Mouse (Mus musculus): ENCODE measurements around the gene Uncx. TPM values are rescaled to one million over a fixed set of nuclear protein-coding genes. Genes with fewer than 3 reads are reported as not detected.
"Not testable (repeated sequence)": the region's sequence is repeated elsewhere in the genome, so short reads cannot be mapped to it uniquely, and the experiment has no call there.

Uncx gene
- polyA plus RNA-seq, 1 experiment from 2014 or later, result 0.09 TPM

DNA sequence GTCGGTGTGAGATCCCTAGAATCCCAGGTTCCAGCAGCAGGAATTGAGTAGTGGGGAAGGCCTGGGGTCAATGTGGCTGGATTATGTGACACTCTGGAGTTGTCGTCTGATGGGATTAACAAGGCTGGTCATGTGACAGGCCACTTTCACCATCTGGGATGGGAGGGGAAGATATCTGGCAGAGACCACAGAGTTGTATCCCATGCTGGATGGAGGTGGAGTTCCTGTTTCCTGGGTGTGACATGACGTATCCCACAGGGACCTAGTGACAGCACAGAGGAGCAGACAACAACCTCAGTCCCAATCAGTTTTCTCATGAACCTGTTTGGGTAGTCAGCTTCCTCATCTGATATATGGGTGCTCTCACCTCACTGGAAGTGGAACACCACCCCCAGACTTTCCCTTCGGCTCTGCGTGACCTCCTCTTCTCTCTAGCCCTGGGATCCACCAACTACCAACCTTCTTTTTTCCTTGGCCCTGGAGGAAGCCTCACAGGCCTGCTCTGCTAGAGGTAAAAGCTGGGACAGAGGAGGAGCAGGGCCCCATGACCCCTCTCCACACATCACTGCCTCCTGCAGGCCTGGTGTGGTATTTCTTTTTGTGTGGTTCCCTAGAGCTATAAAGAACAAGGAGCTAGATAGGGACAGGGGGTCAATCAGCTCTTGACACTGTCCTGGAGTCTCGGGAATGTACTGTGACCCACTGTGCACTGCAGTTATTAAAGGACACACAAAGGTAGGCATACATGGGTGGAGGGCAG, 23.5 kb downstream of the Uncx start:
- Histone ChIP-seq H3K27ac (ENCODE audit: poor library complexity, severe bottlenecking) (no peak overlapping the region), H3K9ac (no peak overlapping the region), H3K4me1 (replicated peaks) (no peaks in the 10 kb centered on the region), H3K36me3 (no peaks in the 10 kb centered on the region), H3K4me3 (no peak overlapping the region), H3K4me2 (no peak overlapping the region), H3K9me3 (replicated peaks) (no peaks in the 10 kb centered on the region), H3K27me3 (replicated peaks) (peaks cover 87% of the 10 kb centered on the region)
- no peak for ATAC-seq (ENCODE audit: insufficient number of reproducible peaks, low FRiP score)
- 51% methylated on average over 6 of the region's 6 CpGs for WGBS

DNA sequence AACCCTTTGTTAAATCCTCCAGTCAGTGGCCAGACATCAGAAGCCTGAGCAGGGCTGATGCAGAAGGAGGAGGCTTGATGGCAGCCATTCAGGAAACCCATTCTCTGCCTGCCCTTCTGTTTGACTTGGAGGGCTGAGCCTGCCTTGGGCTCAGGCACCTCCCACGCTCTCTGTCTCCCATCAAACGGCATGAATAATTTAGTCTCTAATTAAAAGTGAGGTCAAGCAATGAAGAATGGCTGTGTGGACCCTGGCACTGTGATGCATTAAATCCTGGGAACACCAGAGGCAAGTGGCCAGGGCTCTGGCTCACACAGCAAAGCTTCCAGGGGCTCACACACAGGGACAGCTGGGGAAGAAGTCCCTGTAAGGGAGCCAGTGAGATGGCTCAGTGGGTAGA, 24.8 kb downstream of the Uncx start:
- H3K27me3 ChIP-seq (replicated peaks), result peaks cover 81% of the 10 kb centered on the region
- H3K4me3 ChIP-seq, result no peak overlapping the region
- H3K9me3 ChIP-seq (replicated peaks), result no peaks in the 10 kb centered on the region
- H3K4me1 ChIP-seq (replicated peaks), result 0 out of 2 replicates have a peak, but pooled peaks cover 3% of the 10 kb centered on the region
- WGBS, result 44% methylated on average over 2 of the region's 2 CpGs
- no peaks in the 10 kb centered on the region for H3K36me3 ChIP-seq
- no peak overlapping the region for H3K9ac ChIP-seq
- H3K27ac ChIP-seq (ENCODE audit: poor library complexity, severe bottlenecking), result no peak overlapping the region
- no peak overlapping the region for H3K4me2 ChIP-seq
- no peak for ATAC-seq (ENCODE audit: insufficient number of reproducible peaks, low FRiP score)

DNA sequence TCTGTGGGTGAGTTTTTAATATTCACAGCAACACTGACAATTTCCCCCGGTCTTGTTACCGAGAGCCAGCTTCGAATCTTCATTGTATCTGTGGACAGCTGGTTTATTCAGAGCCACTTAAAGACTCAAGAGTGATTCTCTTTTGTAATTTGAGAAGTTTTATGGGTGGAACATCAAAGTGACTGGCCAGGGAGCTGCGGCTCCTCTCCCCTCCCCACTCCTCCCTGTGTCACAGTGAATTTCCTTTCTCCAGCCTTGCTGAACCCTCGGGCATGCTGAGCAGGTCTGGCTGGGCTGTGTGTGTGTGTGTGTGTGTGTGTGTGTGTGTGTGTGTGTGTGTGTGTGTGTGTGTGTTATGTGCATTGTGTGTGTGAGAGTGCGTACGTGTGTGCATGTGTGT, 29.2 kb downstream of the Uncx start:
- Histone ChIP-seq H3K4me1 (replicated peaks) (0 out of 2 replicates have a peak, but pooled peaks cover 3% of the 10 kb centered on the region), H3K9me3 (replicated peaks) (peaks cover 13% of the 10 kb centered on the region), H3K36me3 (no peaks in the 10 kb centered on the region), H3K4me2 (no peak overlapping the region), H3K27me3 (replicated peaks) (peaks cover 41% of the 10 kb centered on the region), H3K27ac (ENCODE audit: poor library complexity, severe bottlenecking) (no peak overlapping the region), H3K9ac (no peak overlapping the region), H3K4me3 (no peak overlapping the region)
- ATAC-seq (ENCODE audit: insufficient number of reproducible peaks, low FRiP score), result no peak
- WGBS, result 43% methylated on average over 7 of the region's 7 CpGs

DNA sequence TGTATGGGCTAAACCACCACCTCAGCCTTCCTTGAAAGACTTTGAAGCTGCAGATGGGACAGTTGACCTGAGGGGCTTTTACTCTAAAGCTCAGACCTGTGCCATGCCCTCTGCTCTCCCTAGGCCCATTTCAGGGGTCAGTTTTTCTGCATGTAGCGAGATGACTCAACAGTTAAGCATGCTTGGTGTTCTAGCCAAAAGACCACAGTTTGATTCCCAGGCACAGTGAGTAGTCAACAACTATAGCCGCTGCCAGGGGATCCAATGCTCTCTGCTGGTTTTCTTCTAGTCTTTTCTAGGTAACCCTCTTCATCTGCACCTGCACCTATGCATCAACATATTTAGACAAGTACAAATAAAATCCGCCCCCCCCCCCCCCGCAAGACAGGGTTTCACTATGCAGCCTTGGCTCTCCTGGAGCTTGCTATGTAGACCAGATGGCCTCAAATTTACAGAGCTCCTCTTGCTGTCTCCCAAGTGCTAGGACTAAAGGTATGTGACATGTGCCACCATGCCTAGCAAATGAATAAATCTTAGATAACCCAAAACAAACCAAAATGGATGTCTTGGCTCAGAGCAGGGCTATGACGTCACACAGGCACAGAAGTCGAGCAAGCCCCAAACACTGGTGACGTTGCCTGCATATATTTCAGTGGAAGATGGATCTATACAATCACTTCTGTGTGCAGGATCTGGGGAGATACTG, 30.5 kb downstream of the Uncx start:
- H3K4me2 ChIP-seq, result no peak overlapping the region
- no peak overlapping the region for H3K27ac ChIP-seq (ENCODE audit: poor library complexity, severe bottlenecking)
- H3K4me3 ChIP-seq, result no peak overlapping the region
- H3K27me3 ChIP-seq (replicated peaks), result peaks cover 38% of the 10 kb centered on the region
- H3K9me3 ChIP-seq (replicated peaks), result peaks cover 13% of the 10 kb centered on the region
- ATAC-seq (ENCODE audit: insufficient number of reproducible peaks, low FRiP score), result no peak
- H3K4me1 ChIP-seq (replicated peaks), result 0 out of 2 replicates have a peak, but pooled peaks cover 3% of the 10 kb centered on the region
- no peak overlapping the region for H3K9ac ChIP-seq
- WGBS, result 72% methylated on average over 7 of the region's 7 CpGs
- H3K36me3 ChIP-seq, result no peaks in the 10 kb centered on the region

DNA sequence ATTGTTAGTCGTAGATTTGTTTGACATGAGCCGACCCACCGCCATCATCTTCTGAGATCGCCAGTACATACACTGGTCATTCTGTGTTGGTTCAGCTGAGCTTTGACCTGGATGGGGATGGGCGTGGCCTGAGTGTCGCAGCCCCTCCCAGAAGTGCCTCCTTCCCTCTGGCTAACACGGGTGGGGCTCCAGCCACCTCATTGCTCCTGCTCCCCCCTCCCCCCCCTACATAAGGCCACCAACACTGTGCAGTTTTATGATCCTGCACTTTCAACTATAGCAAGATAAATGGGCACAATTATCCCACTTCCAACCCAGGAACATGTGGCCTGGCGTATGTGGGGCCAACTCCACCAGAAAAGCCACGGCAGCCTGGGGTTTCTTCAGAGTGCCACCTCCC, 31.8 kb downstream of the Uncx start:
- H3K4me2 ChIP-seq, result no peak overlapping the region
- peaks cover 38% of the 10 kb centered on the region for H3K27me3 ChIP-seq (replicated peaks)
- H3K9me3 ChIP-seq (replicated peaks), result peaks cover 13% of the 10 kb centered on the region
- no peak overlapping the region for H3K27ac ChIP-seq (ENCODE audit: poor library complexity, severe bottlenecking)
- WGBS, result 72% methylated on average over 9 of the region's 9 CpGs
- H3K4me3 ChIP-seq, result no peak overlapping the region
- H3K4me1 ChIP-seq (replicated peaks), result 0 out of 2 replicates have a peak, but pooled peaks cover 3% of the 10 kb centered on the region
- no peak for ATAC-seq (ENCODE audit: insufficient number of reproducible peaks, low FRiP score)
- no peaks in the 10 kb centered on the region for H3K36me3 ChIP-seq
- H3K9ac ChIP-seq, result no peak overlapping the region

DNA sequence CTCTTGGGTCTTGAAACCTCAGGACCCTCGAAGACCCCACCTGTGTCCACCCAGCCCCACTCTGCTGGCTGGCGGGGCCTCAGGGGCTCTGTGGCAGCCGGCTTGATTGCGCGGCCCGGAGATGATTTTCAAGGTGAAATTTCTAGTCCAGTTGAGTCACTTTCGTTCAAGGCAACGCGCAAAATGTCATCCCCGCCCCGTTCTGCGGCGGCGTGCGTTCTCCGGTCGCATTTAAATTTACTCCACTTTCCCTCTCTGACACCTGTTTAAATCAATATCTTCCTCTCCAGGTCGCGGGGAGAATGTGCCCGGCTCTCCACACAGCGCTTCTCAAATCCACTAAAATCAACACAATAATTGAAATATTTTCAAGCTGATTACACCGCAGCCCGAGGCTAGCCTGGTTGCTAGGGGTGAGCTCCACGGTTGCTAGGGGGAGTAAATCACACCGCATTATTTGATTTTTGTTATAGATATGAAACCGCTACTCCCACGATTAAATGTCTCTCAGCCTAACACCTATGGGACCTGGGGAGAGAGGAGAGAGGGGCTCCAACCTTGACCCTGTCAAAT, 37.0 kb downstream of the Uncx start:
- H3K4me3 ChIP-seq, result no peak overlapping the region
- peaks cover 13% of the 10 kb centered on the region for H3K9me3 ChIP-seq (replicated peaks)
- ATAC-seq (ENCODE audit: insufficient number of reproducible peaks, low FRiP score), result no peak
- no peaks in the 10 kb centered on the region for H3K36me3 ChIP-seq
- no peak overlapping the region for H3K27ac ChIP-seq (ENCODE audit: poor library complexity, severe bottlenecking)
- H3K27me3 ChIP-seq (replicated peaks), result peaks cover 73% of the 10 kb centered on the region
- no peak overlapping the region for H3K9ac ChIP-seq
- H3K4me2 ChIP-seq, result no peak overlapping the region
- 32% methylated on average over 27 of the region's 27 CpGs for WGBS
- H3K4me1 ChIP-seq (replicated peaks), result peaks cover 5% of the 10 kb centered on the region

DNA sequence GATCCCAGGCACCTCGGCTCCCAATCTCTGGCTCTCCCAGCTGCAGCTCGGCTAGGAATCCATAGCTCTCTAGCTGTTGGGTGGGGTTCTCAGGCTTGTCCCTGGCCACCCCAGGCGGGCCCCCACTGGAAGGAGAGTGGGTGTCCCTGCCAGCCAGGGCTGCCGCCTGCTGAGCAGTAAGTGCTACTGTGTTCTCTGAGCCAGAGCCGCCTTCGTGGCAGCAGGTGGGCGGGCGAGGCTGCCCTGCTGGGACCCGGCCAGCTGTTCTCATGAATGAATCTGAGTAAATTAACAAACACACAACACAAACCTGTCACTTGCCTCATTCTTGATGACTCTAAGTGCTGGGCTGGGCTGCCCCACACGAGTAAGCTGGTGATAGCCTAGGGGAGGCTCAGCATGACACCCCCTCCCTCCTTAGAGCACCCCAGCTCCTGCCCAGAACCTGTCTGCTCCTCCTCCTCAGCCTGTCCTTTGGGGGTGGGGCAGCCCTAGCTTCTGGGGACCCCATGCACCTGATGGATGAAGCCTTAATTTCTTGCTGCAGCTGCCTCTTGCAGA, 38.1 kb downstream of the Uncx start:
- no peak overlapping the region for H3K9ac ChIP-seq
- H3K27ac ChIP-seq (ENCODE audit: poor library complexity, severe bottlenecking), result no peak overlapping the region
- 5% methylated on average over 10 of the region's 10 CpGs for WGBS
- no peak overlapping the region for H3K4me3 ChIP-seq
- no peaks in the 10 kb centered on the region for H3K36me3 ChIP-seq
- H3K4me2 ChIP-seq, result no peak overlapping the region
- peaks cover 84% of the 10 kb centered on the region for H3K27me3 ChIP-seq (replicated peaks)
- H3K9me3 ChIP-seq (replicated peaks), result peaks cover 12% of the 10 kb centered on the region
- H3K4me1 ChIP-seq (replicated peaks), result peaks cover 5% of the 10 kb centered on the region
- no peak for ATAC-seq (ENCODE audit: insufficient number of reproducible peaks, low FRiP score)

DNA sequence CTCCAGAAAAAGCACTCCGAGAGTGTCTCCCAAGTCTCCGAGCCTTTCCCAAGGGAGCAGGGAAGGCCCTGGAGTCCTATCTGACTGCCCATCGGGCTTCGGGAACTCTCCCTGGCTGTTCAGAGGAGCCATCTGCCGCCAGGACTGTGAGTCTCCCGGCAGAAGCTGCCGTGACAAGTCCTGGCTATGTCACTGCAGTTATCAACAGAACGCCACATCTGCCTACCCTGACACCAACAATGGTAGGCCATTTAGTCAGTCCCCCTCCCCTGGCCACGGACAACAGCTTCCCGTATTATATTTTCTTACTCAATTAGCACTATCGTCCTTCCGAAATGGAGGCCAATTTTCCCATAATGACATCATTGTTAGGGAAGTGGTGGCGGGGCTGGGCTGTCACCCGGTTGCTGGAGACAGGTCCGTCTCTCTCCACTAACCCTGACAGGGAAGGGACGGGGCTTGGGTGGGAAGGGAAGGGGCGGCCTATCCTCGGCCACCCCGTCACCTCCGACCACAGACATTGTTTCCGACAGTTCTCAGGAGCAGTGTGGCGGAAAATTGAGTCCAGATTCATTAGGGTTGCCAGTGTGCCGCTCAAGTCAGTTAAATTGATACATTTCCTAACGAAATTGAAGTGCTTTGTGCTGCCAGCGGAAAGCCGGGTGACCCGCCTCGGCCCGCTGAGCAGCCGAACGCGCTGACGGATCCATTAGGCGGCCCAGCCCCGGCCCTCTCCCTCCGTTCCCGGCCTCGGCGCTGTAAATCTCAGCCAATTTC, 41.9 kb downstream of the Uncx start:
- WGBS, result 3% methylated on average over 39 of the region's 39 CpGs
- peak overlapping the region; percentile 20; the same call in 1 of the 2 replicates for H3K9ac ChIP-seq
- peaks cover 83% of the 10 kb centered on the region for H3K27me3 ChIP-seq (replicated peaks)
- H3K4me3 ChIP-seq, result peak overlapping the region; percentile 33
- no peaks in the 10 kb centered on the region for H3K36me3 ChIP-seq
- H3K27ac ChIP-seq (ENCODE audit: poor library complexity, severe bottlenecking), result no peak overlapping the region
- peaks cover 5% of the 10 kb centered on the region for H3K4me1 ChIP-seq (replicated peaks)
- ATAC-seq (ENCODE audit: insufficient number of reproducible peaks, low FRiP score), result peak; percentile 44; the same call in 1 of the 2 replicates
- peak overlapping the region; percentile 54 for H3K4me2 ChIP-seq
- 0 out of 2 replicates have a peak, but pooled peaks cover 6% of the 10 kb centered on the region for H3K9me3 ChIP-seq (replicated peaks)

DNA sequence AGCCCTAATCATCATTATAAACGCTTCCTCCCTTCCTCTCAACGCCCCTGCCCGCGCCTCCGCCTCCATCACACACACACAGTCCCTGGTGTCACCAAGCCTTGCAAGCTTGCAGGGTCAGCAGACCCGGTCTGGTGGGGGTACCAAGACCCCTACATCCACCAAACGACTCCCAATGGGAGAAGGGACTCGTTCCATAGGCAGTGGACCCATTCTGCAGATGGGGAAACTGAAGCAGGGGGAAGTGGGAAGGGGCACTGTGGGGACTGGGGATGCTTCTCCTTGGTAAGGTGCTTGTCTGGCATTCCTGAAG, 42.4 kb downstream of the Uncx start:
- H3K36me3 ChIP-seq, result no peaks in the 10 kb centered on the region
- WGBS, result 10% methylated on average over 8 of the region's 8 CpGs
- 0 out of 2 replicates have a peak, but pooled peaks cover 6% of the 10 kb centered on the region for H3K9me3 ChIP-seq (replicated peaks)
- peaks cover 77% of the 10 kb centered on the region for H3K27me3 ChIP-seq (replicated peaks)
- peak overlapping the region; percentile 33 for H3K4me3 ChIP-seq
- peak overlapping the region; percentile 54 for H3K4me2 ChIP-seq
- ATAC-seq (ENCODE audit: insufficient number of reproducible peaks, low FRiP score), result no peak
- H3K4me1 ChIP-seq (replicated peaks), result peaks cover 5% of the 10 kb centered on the region
- no peak overlapping the region for H3K27ac ChIP-seq (ENCODE audit: poor library complexity, severe bottlenecking)
- H3K9ac ChIP-seq, result no peak overlapping the region; the same call in 1 of the 2 replicates

DNA sequence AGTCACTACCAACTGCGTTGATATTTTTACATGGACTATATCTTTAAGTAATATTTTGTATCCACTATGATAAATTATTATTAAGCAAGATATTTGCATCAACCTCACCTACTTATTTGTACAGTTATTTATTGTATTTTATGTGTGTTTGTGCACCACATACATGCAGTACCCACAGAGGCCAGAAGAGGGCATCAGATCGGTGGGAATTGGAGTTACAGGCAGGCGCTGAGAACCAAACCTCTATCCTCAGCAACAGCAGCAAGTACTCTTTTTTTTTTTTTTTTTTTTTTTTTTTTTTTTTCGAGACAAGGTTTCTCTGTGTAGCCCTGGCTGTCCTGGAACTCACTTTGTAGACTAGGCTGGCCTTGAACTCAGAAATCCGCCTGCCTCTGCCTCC, 44.2 kb downstream of the Uncx start:
- H3K9me3 ChIP-seq (replicated peaks); H3K4me1 ChIP-seq (replicated peaks); H3K9ac ChIP-seq; ATAC-seq (ENCODE audit: insufficient number of reproducible peaks, low FRiP score); H3K4me2 ChIP-seq; H3K4me3 ChIP-seq; H3K27ac ChIP-seq (ENCODE audit: poor library complexity, severe bottlenecking); H3K36me3 ChIP-seq: not testable (repeated sequence)
- WGBS, result 66% methylated on average over 5 of the region's 5 CpGs
- peaks cover 74% of the 10 kb centered on the region for H3K27me3 ChIP-seq (replicated peaks)
